Mouse (Mus musculus) forebrain, postnatal 0 days (tissue): ENCODE results near the gene Kif1b. TPM values are rescaled to one million over a fixed set of nuclear protein-coding genes. Genes with fewer than 3 reads are reported as not detected.
"Not testable (repeated sequence)": the region's sequence is repeated elsewhere in the genome, so short reads cannot be mapped to it uniquely, and the experiment has no call there.

Experiments used
- ATAC-seq: fragments of 200-750 bp; cut with Nextera tagmentation; 2 replicates; pipeline ENCODE4 v1.8.0; 2017; ENCODE audit warnings: mild to moderate bottlenecking, moderate library complexity
- DNase-seq: peaks from one replicate; pipeline ENCODE4 v3.0.0-alpha.2; 2015
- H3K27ac ChIP-seq: fragments of 300-500 bp; sonication (generic); 2 replicates; pipeline ENCODE4 v1.5.1; 2014; ENCODE audit warnings: low read depth, mild to moderate bottlenecking, antibody characterized with exemption, low read length, moderate library complexity, mixed read lengths
- H3K27me3 ChIP-seq: fragments of 300-500 bp; sonication (generic); 2 replicates; pipeline ENCODE4 v1.6.1; 2014; ENCODE audit warnings: mild to moderate bottlenecking, low read length, mixed read lengths; ENCODE audit not compliant: insufficient read depth
- H3K36me3 ChIP-seq: fragments of 300-500 bp; sonication (generic); 2 replicates; pipeline ENCODE4 v1.6.1; 2014; ENCODE audit warnings: mild to moderate bottlenecking, moderate library complexity; ENCODE audit not compliant: insufficient read depth
- H3K4me1 ChIP-seq: fragments of 300-500 bp; sonication (generic); 2 replicates; pipeline ENCODE4 v1.6.1; 2014; ENCODE audit warnings: antibody characterized with exemption; ENCODE audit not compliant: insufficient read depth
- H3K4me2 ChIP-seq: fragments of 300-500 bp; sonication (generic); 2 replicates; pipeline ENCODE4 v1.6.1; 2014; ENCODE audit warnings: low read depth, mild to moderate bottlenecking, moderate library complexity
- H3K4me3 ChIP-seq: fragments of 300-500 bp; sonication (generic); 2 replicates; pipeline ENCODE4 v1.5.1; 2014; ENCODE audit warnings: low read depth, low read length, mixed read lengths
- H3K9ac ChIP-seq: fragments of 300-500 bp; sonication (generic); 2 replicates; pipeline ENCODE4 v1.6.1; 2014; ENCODE audit warnings: mild to moderate bottlenecking
- H3K9me3 ChIP-seq: fragments of 300-500 bp; sonication (generic); 2 replicates; pipeline ENCODE4 v1.6.1; 2016; ENCODE audit warnings: low read length
- CTCF ChIP-seq: sonication (generic); IDR thresholded peaks from 2 replicates; pipeline ENCODE4 v1.5.1; 2016; ENCODE audit warnings: antibody characterized with exemption, control low read depth, low read depth
- WGBS: fragments of 180-500 bp; shearing (Covaris S2); extraction: QIAGEN DNeasy Blood & Tissue Kit; methylation state at CpG from one replicate; pipeline ENCODE4 v1.1.7; 2014; 5-methylcytosine and 5-hydroxymethylcytosine counted together
- polyA plus RNA-seq: library from polyadenylated mRNA; unstranded; fragments of >200 nt; fragmentation: Nextera tagmentation; extraction: Ambion mirVana; gene quantifications from 2 replicates; pipeline ENCODE4 v1.2.1, GENCODE M21; 2015
- total RNA-seq: library from RNA; depleted of rRNA; stranded (reverse); fragments of >200 nt; gene quantifications from 2 replicates; pipeline ENCODE4 v1.2.3, GENCODE M21; 2014

Kif1b gene
- total and polyA plus RNA-seq, 2 experiments from 2014 or later = 202 to 270 TPM

GRCm38 (mm10) chr4:149172083-149172482, 135.4 kb downstream of the Kif1b start:
- DNase-seq (no peak), ATAC-seq (no peak)
- H3K9ac ChIP-seq = no peak overlapping the region
- TF ChIP-seq CTCF = no peak
- WGBS = 84% methylated on average over 5 of the region's 5 CpGs
- no peaks in the 10 kb centered on the region for H3K27me3 ChIP-seq
- H3K4me3 ChIP-seq = no peak overlapping the region
- H3K4me1 ChIP-seq = no peaks in the 10 kb centered on the region
- H3K4me2 ChIP-seq = no peak overlapping the region
- H3K9me3 ChIP-seq = no peaks in the 10 kb centered on the region
- H3K36me3 ChIP-seq = peaks cover 7% of the 10 kb centered on the region; the same call in 1 of the 2 replicates
- peak overlapping the region; percentile 21; the same call in 1 of the 2 replicates for H3K27ac ChIP-seq

- WGBS = 82% methylated on average over 5 of the region's 5 CpGs
- H3K4me3 ChIP-seq = no peak overlapping the region
- H3K9me3 ChIP-seq = no peaks in the 10 kb centered on the region
- H3K36me3 ChIP-seq = peaks cover 2% of the 10 kb centered on the region; the same call in 1 of the 2 replicates
- DNase-seq (no peak), ATAC-seq (no peak)
- no peak overlapping the region for H3K27ac ChIP-seq
- no peaks in the 10 kb centered on the region for H3K4me1 ChIP-seq
- H3K27me3 ChIP-seq = no peaks in the 10 kb centered on the region
- TF ChIP-seq CTCF = no peak
- no peak overlapping the region for H3K4me2 ChIP-seq
- H3K9ac ChIP-seq = no peak overlapping the region
Observed at GRCm38 (mm10) chr4:149171581-149171981, 135.9 kb downstream of the Kif1b start.

- no peak overlapping the region for H3K4me3 ChIP-seq
- 73% methylated on average over 7 of the region's 7 CpGs for WGBS
Observed at GRCm38 (mm10) chr4:149170394-149170931, 137.0 kb downstream of the Kif1b start.

GRCm38 (mm10) chr4:149169926-149170325, 137.6 kb downstream of the Kif1b start:
- not testable (repeated sequence) for H3K27me3 ChIP-seq, ATAC-seq, H3K27ac ChIP-seq, H3K9ac ChIP-seq, H3K36me3 ChIP-seq, H3K4me3 ChIP-seq, H3K4me1 ChIP-seq, H3K9me3 ChIP-seq, DNase-seq, H3K4me2 ChIP-seq
- 67% methylated on average over 7 of the region's 8 CpGs for WGBS

More at GRCm38 (mm10) chr4:149170394-149170931, 137.0 kb downstream of the Kif1b start:
- ATAC-seq (no peak), DNase-seq (no peak)
- H3K27ac ChIP-seq = no peak overlapping the region
- H3K4me2 ChIP-seq = no peak overlapping the region
- H3K9ac ChIP-seq = no peak overlapping the region
- no peaks in the 10 kb centered on the region for H3K27me3 ChIP-seq
- peaks cover 3% of the 10 kb centered on the region; the same call in 1 of the 2 replicates for H3K4me1 ChIP-seq
- H3K36me3 ChIP-seq = no peaks in the 10 kb centered on the region
- no peaks in the 10 kb centered on the region for H3K9me3 ChIP-seq
- TF ChIP-seq CTCF = no peak

- Histone ChIP-seq H3K4me3 (no peak overlapping the region), H3K9ac (no peak overlapping the region), H3K4me2 (no peak overlapping the region), H3K9me3 (no peaks in the 10 kb centered on the region), H3K4me1 (peaks cover 6% of the 10 kb centered on the region; the same call in 1 of the 2 replicates), H3K36me3 (peaks cover 4% of the 10 kb centered on the region; the same call in 1 of the 2 replicates), H3K27me3 (no peaks in the 10 kb centered on the region), H3K27ac (no peak overlapping the region)
- WGBS = 84% methylated on average over 2 of the region's 2 CpGs
- ATAC-seq (no peak), DNase-seq (no peak)
- TF ChIP-seq CTCF = no peak
Observed at GRCm38 (mm10) chr4:149168016-149168415, 139.5 kb downstream of the Kif1b start.

GRCm38 (mm10) chr4:149166957-149167611, 140.4 kb downstream of the Kif1b start:
- Histone ChIP-seq H3K4me2 (peak overlapping the region; percentile 94), H3K27me3 (no peaks in the 10 kb centered on the region), H3K4me1 (peaks cover 6% of the 10 kb centered on the region; the same call in 1 of the 2 replicates), H3K36me3 (peaks cover 10% of the 10 kb centered on the region; the same call in 1 of the 2 replicates), H3K27ac (peak overlapping the region; percentile 29; the same call in 1 of the 2 replicates), H3K9ac (peak overlapping the region; percentile 31), H3K4me3 (peak overlapping the region; percentile 79), H3K9me3 (no peaks in the 10 kb centered on the region)
- WGBS = under 1% methylated on average over 27 of the region's 27 CpGs
- ATAC-seq (peak; percentile 40), DNase-seq (no peak)
- TF ChIP-seq CTCF = no peak
